In the genomic region with DNA sequence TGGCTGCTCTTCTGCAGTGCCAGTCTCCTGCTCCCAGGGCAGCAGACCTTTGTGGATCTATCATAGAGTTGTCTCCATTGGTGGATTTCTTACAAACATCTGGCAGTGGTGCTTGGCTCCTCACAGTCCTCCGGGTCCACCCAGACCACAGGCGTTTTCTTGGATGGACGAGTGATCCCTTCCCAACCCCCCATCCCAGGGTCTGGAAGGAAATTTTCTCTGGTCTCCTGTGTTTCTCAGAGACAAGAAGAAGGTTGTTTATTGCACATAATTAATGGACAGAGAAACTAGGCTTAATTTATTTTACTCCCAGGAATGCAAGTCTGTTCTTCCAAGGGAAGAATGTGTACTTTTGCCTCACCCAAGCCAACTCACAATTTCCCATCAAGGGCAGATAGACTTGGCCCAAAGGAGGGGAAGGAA, we compare ENCODE assay signal across 17 mouse cellular contexts.
DNase-seq lines count a peak whose midpoint lies in the region; ATAC-seq and TF ChIP-seq lines count a peak whose summit lies in the region.
"Had no signal": no experiment of that assay in that cellular context is flagged by ENCODE, and none has a peak within 500 bp of the region (broad histone marks: within the 10 kb centered on the region; RNA-seq: fewer than 3 reads in every experiment).

No protein-coding gene starts in this region.

- H3K4me1 ChIP-seq in kidney, embryonic 15.5 days = peaks cover 40% of the 10 kb centered on the region
- H3K4me1 ChIP-seq in midbrain, embryonic 11.5 days (ENCODE audit: control insufficient read depth, insufficient read depth, low read length) = no peaks in the 10 kb centered on the region
- no peaks in the 10 kb centered on the region for H3K4me1 ChIP-seq in midbrain, postnatal 0 days (ENCODE audit: insufficient read depth, low read length)
- peaks cover 15% of the 10 kb centered on the region for H3K4me1 ChIP-seq in intestine, embryonic 16.5 days (ENCODE audit: control insufficient read depth, insufficient read depth, low read length)

- WGBS in kidney, embryonic 15.5 days = 26% methylated on average over 3 of the region's 3 CpGs
- 91% methylated on average over 3 of the region's 3 CpGs for WGBS in midbrain, embryonic 11.5 days
- 86% methylated on average over 3 of the region's 3 CpGs for WGBS in midbrain, postnatal 0 days
- 47% methylated on average over 3 of the region's 3 CpGs for WGBS in intestine, embryonic 16.5 days

- H3K36me3 ChIP-seq in kidney, embryonic 15.5 days = no peaks in the 10 kb centered on the region
- H3K36me3 ChIP-seq in midbrain, embryonic 11.5 days (ENCODE audit: control insufficient read depth, insufficient read depth, low read length) = no peaks in the 10 kb centered on the region
- H3K36me3 ChIP-seq in midbrain, postnatal 0 days (ENCODE audit: insufficient read depth, low read length) = no peaks in the 10 kb centered on the region
- no peaks in the 10 kb centered on the region for H3K36me3 ChIP-seq in intestine, embryonic 16.5 days (ENCODE audit: control insufficient read depth, insufficient read depth, low read length)
- H3K36me3 ChIP-seq: embryonic facial prominence, embryonic 12.5 days; forebrain, embryonic 15.5 days; limb, embryonic 13.5 days; midbrain, embryonic 12.5 days had no signal

- no peak for DNase-seq in kidney, adult 18-20 months
- peak; percentile 72 for DNase-seq in midbrain, embryonic 11.5 days (ENCODE audit: low spot score, missing footprints)
- DNase-seq in midbrain, postnatal 0 days (ENCODE audit: low spot score) = no peak
- DNase-seq in yolk sac, embryonic 10.5 days (ENCODE audit: low spot score) = peak; percentile 40
- no peak for DNase-seq in natural killer cell, adult 2 months (ENCODE audit: low spot score in 2 of 2)
- DNase-seq: adrenal gland, postnatal 25 days; cerebellum, postnatal 14 days; kidney, postnatal 14 days; layer of hippocampus, postnatal 36 days; right cerebral cortex, postnatal 4 days had no signal

- peak overlapping the region; percentile 55 for H3K27ac ChIP-seq in kidney, embryonic 15.5 days
- no peak overlapping the region for H3K27ac ChIP-seq in midbrain, embryonic 11.5 days (ENCODE audit: low read depth, low read length)
- no peak overlapping the region for H3K27ac ChIP-seq in midbrain, postnatal 0 days (ENCODE audit: low read depth, low read length)
- peak overlapping the region; percentile 39 for H3K27ac ChIP-seq in intestine, embryonic 16.5 days (ENCODE audit: low read length)
- H3K27ac ChIP-seq: embryonic facial prominence, embryonic 12.5 days; forebrain, embryonic 15.5 days; hindbrain, embryonic 14.5 days; limb, embryonic 13.5 days; midbrain, embryonic 12.5 days had no signal

- no peak overlapping the region for H3K9ac ChIP-seq in kidney, embryonic 15.5 days
- H3K9ac ChIP-seq in midbrain, embryonic 11.5 days (ENCODE audit: low read length) = no peak overlapping the region
- no peak overlapping the region for H3K9ac ChIP-seq in midbrain, postnatal 0 days (replicated peaks; ENCODE audit: low read length, poor library complexity, severe bottlenecking)
- H3K9ac ChIP-seq in intestine, embryonic 16.5 days (ENCODE audit: low read depth, low read length) = no peak overlapping the region
- H3K9ac ChIP-seq: embryonic facial prominence, embryonic 12.5 days; forebrain, embryonic 15.5 days; hindbrain, embryonic 14.5 days; limb, embryonic 13.5 days; midbrain, embryonic 12.5 days had no signal

- ATAC-seq in kidney, embryonic 15.5 days (replicated peaks; ENCODE audit: low FRiP score) = no peak
- no peak for ATAC-seq in midbrain, embryonic 11.5 days (ENCODE audit: low FRiP score)
- ATAC-seq in midbrain, postnatal 0 days (ENCODE audit: low FRiP score) = no peak
- peak; percentile 36; the same call in 1 of the 2 replicates for ATAC-seq in intestine, embryonic 16.5 days

- H3K9me3 ChIP-seq in kidney, embryonic 15.5 days (replicated peaks) = no peaks in the 10 kb centered on the region
- no peaks in the 10 kb centered on the region for H3K9me3 ChIP-seq in midbrain, embryonic 11.5 days (ENCODE audit: control insufficient read depth, low read length)
- H3K9me3 ChIP-seq in midbrain, postnatal 0 days (ENCODE audit: low read length) = no peaks in the 10 kb centered on the region
- H3K9me3 ChIP-seq in intestine, embryonic 16.5 days (ENCODE audit: control insufficient read depth, low read length) = no peaks in the 10 kb centered on the region
- H3K9me3 ChIP-seq: embryonic facial prominence, embryonic 12.5 days; forebrain, embryonic 15.5 days; limb, embryonic 13.5 days; midbrain, embryonic 12.5 days had no signal

- no peak overlapping the region for H3K4me2 ChIP-seq in kidney, embryonic 15.5 days
- no peak overlapping the region for H3K4me2 ChIP-seq in midbrain, embryonic 11.5 days
- no peak overlapping the region for H3K4me2 ChIP-seq in midbrain, postnatal 0 days (ENCODE audit: low read depth, low read length, poor library complexity, severe bottlenecking)
- no peak overlapping the region for H3K4me2 ChIP-seq in intestine, embryonic 16.5 days (ENCODE audit: low read depth, low read length)
- H3K4me2 ChIP-seq: embryonic facial prominence, embryonic 12.5 days; forebrain, embryonic 15.5 days; hindbrain, embryonic 14.5 days; limb, embryonic 13.5 days; midbrain, embryonic 12.5 days had no signal

- H3K27me3 ChIP-seq in kidney, embryonic 15.5 days = no peaks in the 10 kb centered on the region
- H3K27me3 ChIP-seq in midbrain, embryonic 11.5 days (ENCODE audit: control insufficient read depth, insufficient read depth, low read length) = no peaks in the 10 kb centered on the region
- no peaks in the 10 kb centered on the region for H3K27me3 ChIP-seq in midbrain, postnatal 0 days (ENCODE audit: insufficient read depth, low read length)
- no peaks in the 10 kb centered on the region for H3K27me3 ChIP-seq in intestine, embryonic 16.5 days (replicated peaks; ENCODE audit: control insufficient read depth, insufficient read depth, low read length)
- H3K27me3 ChIP-seq: embryonic facial prominence, embryonic 12.5 days; forebrain, embryonic 15.5 days; limb, embryonic 13.5 days; midbrain, embryonic 12.5 days had no signal

- TF ChIP-seq CTCF in midbrain, postnatal 0 days (IDR thresholded peaks at IDR 0.05) = no peak

- no peak overlapping the region for H3K4me3 ChIP-seq in kidney, embryonic 15.5 days (replicated peaks)
- H3K4me3 ChIP-seq in midbrain, embryonic 11.5 days (ENCODE audit: low read depth, low read length) = no peak overlapping the region
- no peak overlapping the region for H3K4me3 ChIP-seq in midbrain, postnatal 0 days (ENCODE audit: low read depth, low read length)
- no peak overlapping the region for H3K4me3 ChIP-seq in intestine, embryonic 16.5 days (ENCODE audit: low read length)
- H3K4me3 ChIP-seq: embryonic facial prominence, embryonic 12.5 days; forebrain, embryonic 15.5 days; limb, embryonic 13.5 days; midbrain, embryonic 12.5 days had no signal

Comparison
In these comparisons a context has a peak if more than half of its experiments do, and no peak if none do; other contexts are left out.
1. DNase-seq: peak in midbrain, embryonic 11.5 days (single experiment) and yolk sac, embryonic 10.5 days (single experiment); none in kidney, adult 18-20 months (single experiment), midbrain, postnatal 0 days (single experiment) and natural killer cell, adult 2 months (0 of 2).
2. H3K27ac ChIP-seq: peak in kidney, embryonic 15.5 days (single experiment) and intestine, embryonic 16.5 days (single experiment); none in midbrain, embryonic 11.5 days (single experiment) and midbrain, postnatal 0 days (single experiment).